Mouse (Mus musculus) G1E (cell line): ENCODE measurements around the gene Bmpr1a. TPM values are rescaled to one million over a fixed set of nuclear protein-coding genes. Genes with fewer than 3 reads are reported as not detected.
"Not testable (repeated sequence)": the region's sequence is repeated elsewhere in the genome, so short reads cannot be mapped to it uniquely, and the experiment has no call there.

Experiments
- ATAC-seq: 2 replicates; pipeline ENCODE4 v1.8.0; 2016; ENCODE audit warnings: mild to moderate bottlenecking; ENCODE audit not compliant: insufficient number of reproducible peaks, poor library complexity, low FRiP score, severe bottlenecking; ENCODE audit errors: extremely low read depth
- DNase-seq: peaks from one replicate; pipeline ENCODE4 v3.0.0; 2012; ENCODE audit warnings: low spot score
- H3K27me3 ChIP-seq: 2 replicates; pipeline ENCODE4 v1.6.1; 2012; ENCODE audit warnings: mild to moderate bottlenecking, low read length, inconsistent platforms; ENCODE audit not compliant: insufficient read depth
- H3K36me3 ChIP-seq: replicated peaks from 2 replicates; pipeline ENCODE3; 2012; ENCODE audit warnings: mild to moderate bottlenecking, inconsistent platforms
- H3K4me1 ChIP-seq: 2 replicates; pipeline ENCODE4 v1.6.1; 2012; ENCODE audit warnings: low read depth, low read length, inconsistent platforms, mixed read lengths; ENCODE audit not compliant: insufficient read depth
- H3K4me3 ChIP-seq: 2 replicates; pipeline ENCODE4 v1.5.1; 2012; ENCODE audit warnings: low read depth, mild to moderate bottlenecking, inconsistent platforms, low read length, moderate library complexity, mixed read lengths
- H3K9me3 ChIP-seq: replicated peaks from 2 replicates; pipeline ENCODE4 v1.6.1; 2012; ENCODE audit warnings: inconsistent platforms
- CTCF ChIP-seq: IDR thresholded peaks from 2 replicates; pipeline ENCODE4 v1.5.1; 2012; ENCODE audit warnings: low read depth, low read length, inconsistent platforms, mixed read lengths
- GATA1 ChIP-seq: IDR thresholded peaks from 2 replicates; pipeline ENCODE4 v1.6.1; 2012; ENCODE audit warnings: borderline replicate concordance, low read length, inconsistent platforms, mixed read lengths
- GATA2 ChIP-seq: IDR thresholded peaks from 2 replicates; pipeline ENCODE4 v1.6.1; 2012; ENCODE audit warnings: low read depth, low read length, inconsistent platforms, borderline replicate concordance
- POLR2AphosphoS5 ChIP-seq: IDR thresholded peaks from 2 replicates; pipeline ENCODE4 v1.6.1; 2012; ENCODE audit warnings: low read depth, low read length, inconsistent platforms; ENCODE audit not compliant: insufficient replicate concordance
- TAL1 ChIP-seq: conservative IDR thresholded peaks from 2 replicates; pipeline ENCODE4 v1.6.1; 2012; ENCODE audit warnings: low read depth, low read length, inconsistent platforms, mixed read lengths
- polyA plus RNA-seq: library from polyadenylated mRNA; stranded (reverse); fragments of >175 nt; gene quantifications from 2 replicates; pipeline ENCODE4 v1.2.3, GENCODE M21; 2012
- total RNA-seq, 2 experiments: library from RNA; stranded (forward) in 1 of 2; stranded (reverse) in 1 of 2; fragments of 200-1000 nt in 1 of 2; fragments of >200 nt in 1 of 2; fragmentation: Nextera tagmentation in 1 of 2; gene quantifications; 2 replicates each; pipeline ENCODE4 v1.2.3; 2014 to 2017

Gene Bmpr1a
- total and polyA plus RNA-seq, 3 experiments: 0.11 TPM; not detected in 2

- Histone ChIP-seq H3K4me1 (peaks cover 6% of the 10 kb centered on the region; the same call in 1 of the 2 replicates), H3K9me3 (no peaks in the 10 kb centered on the region), H3K4me3 (no peak overlapping the region), H3K27me3 (peaks cover 13% of the 10 kb centered on the region), H3K36me3 (no peaks in the 10 kb centered on the region)
- no peak for DNase-seq
- TF ChIP-seq CTCF (no peak), TAL1 (no peak), GATA2 (no peak), GATA1 (no peak), POLR2AphosphoS5 (no peak)
- no peak for ATAC-seq
These were observed 132.2 kb downstream of the Bmpr1a start for GRCm38 (mm10) chr14:34370921-34371320.

GRCm38 (mm10) chr14:34370203-34370602 lies 132.9 kb downstream of the Bmpr1a start:
- peaks cover 13% of the 10 kb centered on the region for H3K27me3 ChIP-seq
- H3K4me3 ChIP-seq: no peak overlapping the region
- peaks cover 4% of the 10 kb centered on the region for H3K9me3 ChIP-seq
- no peak for ATAC-seq
- TF ChIP-seq TAL1: no peak
- DNase-seq: no peak
- H3K4me1 ChIP-seq: peaks cover 6% of the 10 kb centered on the region; the same call in 1 of the 2 replicates
- H3K36me3 ChIP-seq: no peaks in the 10 kb centered on the region

- peaks cover 17% of the 10 kb centered on the region for H3K27me3 ChIP-seq
- TF ChIP-seq GATA1 (no peak), POLR2AphosphoS5 (no peak), TAL1 (no peak), CTCF (no peak), GATA2 (no peak)
- no peak for ATAC-seq
- DNase-seq: no peak
- no peak overlapping the region for H3K4me3 ChIP-seq
- H3K4me1 ChIP-seq: peaks cover 12% of the 10 kb centered on the region
- H3K36me3 ChIP-seq: no peaks in the 10 kb centered on the region
- H3K9me3 ChIP-seq: peaks cover 5% of the 10 kb centered on the region
These were observed 138.0 kb downstream of the Bmpr1a start for GRCm38 (mm10) chr14:34365147-34365507.

- H3K36me3 ChIP-seq: not testable (repeated sequence)
These were observed 138.6 kb downstream of the Bmpr1a start for GRCm38 (mm10) chr14:34364254-34365146.

GRCm38 (mm10) chr14:34363490-34364253 lies 139.5 kb downstream of the Bmpr1a start:
- H3K27me3 ChIP-seq: peaks cover 13% of the 10 kb centered on the region; the same call in 1 of the 2 replicates
- DNase-seq (no peak), ATAC-seq (peak; percentile 48; the same call in 1 of the 2 replicates)
- peaks cover 5% of the 10 kb centered on the region for H3K9me3 ChIP-seq
- H3K36me3 ChIP-seq: no peaks in the 10 kb centered on the region
- no peak overlapping the region; the same call in 1 of the 2 replicates for H3K4me3 ChIP-seq
- peaks cover 12% of the 10 kb centered on the region for H3K4me1 ChIP-seq
- TF ChIP-seq POLR2AphosphoS5 (no peak), CTCF (no peak), TAL1 (no peak), GATA1 (no peak), GATA2 (no peak)

More at GRCm38 (mm10) chr14:34364254-34365146, 138.6 kb downstream of the Bmpr1a start:
- DNase-seq, ATAC-seq, H3K4me3 ChIP-seq, H3K9me3 ChIP-seq: not testable (repeated sequence)
- Histone ChIP-seq H3K27me3 (peaks cover 15% of the 10 kb centered on the region), H3K4me1 (peaks cover 12% of the 10 kb centered on the region)

- TF ChIP-seq POLR2AphosphoS5 (no peak), GATA2 (no peak), CTCF (no peak), GATA1 (no peak), TAL1 (no peak)
- peaks cover 12% of the 10 kb centered on the region for H3K4me1 ChIP-seq
- no peak for ATAC-seq
- no peak for DNase-seq
- H3K27me3 ChIP-seq: peaks cover 14% of the 10 kb centered on the region; the same call in 1 of the 2 replicates
- peaks cover 5% of the 10 kb centered on the region for H3K9me3 ChIP-seq
- H3K4me3 ChIP-seq: no peak overlapping the region
- H3K36me3 ChIP-seq: no peaks in the 10 kb centered on the region
These were observed 140.3 kb downstream of the Bmpr1a start for GRCm38 (mm10) chr14:34362726-34363445.
